Mouse (Mus musculus): ENCODE results near the gene Zbtb34. TPM values are rescaled to one million over a fixed set of nuclear protein-coding genes. Genes with fewer than 3 reads are reported as not detected.

Gene Zbtb34
- polyA plus RNA-seq, 1 experiment from 2014 or later: 1.1 TPM

- DNase-seq: no peak
- TF ChIP-seq EP300 (IDR thresholded peaks at IDR 0.05; ENCODE audit: low read depth) (no peak), CTCF (IDR thresholded peaks at IDR 0.05; ENCODE audit: low read depth) (no peak)
- Histone ChIP-seq H3K27ac (ENCODE audit: low read depth) (no peak overlapping the region), H3K27me3 (ENCODE audit: insufficient read depth, low read length) (no peaks in the 10 kb centered on the region), H3K9ac (replicated peaks) (no peak overlapping the region), H3K4me1 (ENCODE audit: insufficient read depth) (no peaks in the 10 kb centered on the region), H3K9me3 (ENCODE audit: low read length) (no peaks in the 10 kb centered on the region), H3K4me3 (ENCODE audit: low read depth, low read length) (no peak overlapping the region), H3K4me2 (ENCODE audit: low read depth, low read length) (no peak overlapping the region), H3K36me3 (replicated peaks; ENCODE audit: insufficient read depth, low read length) (peaks cover 28% of the 10 kb centered on the region)
- ATAC-seq: no peak
- 86% methylated on average over 13 of the region's 13 CpGs for WGBS (ENCODE audit: insufficient replicate concordance)
Observed at GRCm38 (mm10) chr2:33414019-33414418, 17.1 kb downstream of the Zbtb34 start.

DNA sequence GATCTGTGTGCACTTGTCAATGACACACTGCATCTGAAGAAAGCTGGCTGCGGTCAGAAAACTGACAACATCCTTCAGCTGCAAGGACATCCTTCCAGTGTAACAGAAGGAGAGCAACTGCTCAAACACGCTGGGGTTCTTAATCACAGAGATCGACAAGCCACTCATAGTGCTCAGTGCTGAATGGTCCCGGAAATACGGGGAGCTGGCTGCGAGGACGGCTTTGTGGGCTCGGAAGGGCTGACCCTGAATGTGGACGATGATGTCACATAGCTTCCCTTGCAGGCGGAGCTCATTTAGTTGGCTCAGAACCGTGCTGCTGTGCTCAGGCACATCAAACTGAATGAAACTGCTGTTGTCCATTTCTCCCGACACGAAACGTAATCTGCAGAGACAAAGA lies 19.0 kb downstream of the Zbtb34 start:
- 86% methylated on average over 14 of the region's 14 CpGs for WGBS (ENCODE audit: insufficient replicate concordance)
- Histone ChIP-seq H3K4me2 (ENCODE audit: low read depth, low read length) (no peak overlapping the region), H3K36me3 (replicated peaks; ENCODE audit: insufficient read depth, low read length) (peaks cover 31% of the 10 kb centered on the region), H3K27ac (ENCODE audit: low read depth) (no peak overlapping the region), H3K27me3 (ENCODE audit: insufficient read depth, low read length) (no peaks in the 10 kb centered on the region), H3K9me3 (ENCODE audit: low read length) (no peaks in the 10 kb centered on the region), H3K9ac (replicated peaks) (no peak overlapping the region), H3K4me1 (ENCODE audit: insufficient read depth) (no peaks in the 10 kb centered on the region), H3K4me3 (ENCODE audit: low read depth, low read length) (no peak overlapping the region)
- ATAC-seq: no peak
- no peak for TF ChIP-seq EP300 (IDR thresholded peaks at IDR 0.05; ENCODE audit: low read depth)
- no peak for DNase-seq

DNA sequence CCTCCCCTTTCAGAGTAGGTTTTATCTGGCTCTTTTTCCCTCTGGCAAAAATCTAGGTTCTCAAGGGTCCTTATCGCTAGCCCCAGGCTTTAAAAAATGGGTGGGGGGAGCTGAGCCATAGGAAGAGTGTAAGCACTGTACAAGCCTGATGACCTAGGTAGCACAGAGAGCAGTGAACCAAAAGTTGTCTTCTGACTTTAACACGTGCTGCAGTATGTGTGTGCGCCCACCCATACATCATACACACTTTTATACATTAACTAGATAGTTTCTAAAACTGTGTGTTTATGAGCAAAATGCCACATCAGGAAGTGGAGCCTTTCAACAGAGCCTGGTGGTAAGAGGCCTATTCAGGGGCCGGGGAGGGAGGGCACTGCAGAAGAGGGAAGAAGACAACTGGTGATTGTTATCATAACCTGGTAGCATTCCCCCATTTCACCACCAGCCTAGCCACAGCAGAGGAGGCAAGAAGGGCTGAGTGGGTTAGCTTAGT lies 27.6 kb downstream of the Zbtb34 start:
- Histone ChIP-seq H3K27ac (ENCODE audit: low read depth) (peak overlapping the region; percentile 75), H3K36me3 (replicated peaks; ENCODE audit: insufficient read depth, low read length) (peaks cover 3% of the 10 kb centered on the region; the same call in 1 of the 2 replicates), H3K4me1 (ENCODE audit: insufficient read depth) (peaks cover 16% of the 10 kb centered on the region), H3K9me3 (ENCODE audit: low read length) (no peaks in the 10 kb centered on the region), H3K4me3 (ENCODE audit: low read depth, low read length) (no peak overlapping the region), H3K4me2 (ENCODE audit: low read depth, low read length) (0 out of 2 replicates have a peak overlapping the region, but pooled peaks have one; percentile 29), H3K9ac (replicated peaks) (peak overlapping the region; percentile 26), H3K27me3 (ENCODE audit: insufficient read depth, low read length) (no peaks in the 10 kb centered on the region)
- ATAC-seq (peak; percentile 57), DNase-seq (peak; percentile 47)
- 35% methylated on average over 4 of the region's 4 CpGs for WGBS (ENCODE audit: insufficient replicate concordance)
- TF ChIP-seq EP300 (IDR thresholded peaks at IDR 0.05; ENCODE audit: low read depth) (no peak), CTCF (IDR thresholded peaks at IDR 0.05; ENCODE audit: low read depth) (no peak)

DNA sequence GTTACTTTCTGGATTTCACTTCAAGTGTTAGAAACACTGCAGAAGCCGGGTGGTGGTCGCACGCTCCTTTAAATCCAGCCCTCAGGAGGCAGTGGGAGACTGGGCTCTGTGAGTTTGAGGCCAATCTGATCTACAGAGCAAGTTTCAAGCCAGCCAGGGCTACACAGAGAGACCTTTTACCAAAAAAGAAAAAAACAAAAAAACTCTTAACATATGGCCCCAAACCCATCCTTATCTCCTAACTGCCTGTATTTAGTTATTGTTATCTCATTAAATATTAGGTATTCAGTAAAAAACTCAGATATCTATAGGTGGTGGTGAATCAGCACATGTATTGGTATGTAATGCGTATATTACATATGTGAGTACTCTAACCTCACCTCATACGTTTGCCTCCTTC lies 28.5 kb downstream of the Zbtb34 start:
- no peak overlapping the region for H3K27ac ChIP-seq (ENCODE audit: low read depth)
- H3K4me3 ChIP-seq (ENCODE audit: low read depth, low read length): no peak overlapping the region
- H3K27me3 ChIP-seq (ENCODE audit: insufficient read depth, low read length): no peaks in the 10 kb centered on the region
- WGBS (ENCODE audit: insufficient replicate concordance): 61% methylated on average over 5 of the region's 5 CpGs
- H3K36me3 ChIP-seq (replicated peaks; ENCODE audit: insufficient read depth, low read length): no peaks in the 10 kb centered on the region
- peaks cover 16% of the 10 kb centered on the region for H3K4me1 ChIP-seq (ENCODE audit: insufficient read depth)
- no peak; the same call in 1 of the 2 replicates for ATAC-seq
- no peak overlapping the region for H3K4me2 ChIP-seq (ENCODE audit: low read depth, low read length)
- no peaks in the 10 kb centered on the region for H3K9me3 ChIP-seq (ENCODE audit: low read length)
- no peak for TF ChIP-seq CTCF (IDR thresholded peaks at IDR 0.05; ENCODE audit: low read depth)
- TF ChIP-seq EP300 (IDR thresholded peaks at IDR 0.05; ENCODE audit: low read depth): no peak
- no peak for DNase-seq
- no peak overlapping the region for H3K9ac ChIP-seq (replicated peaks)

DNA sequence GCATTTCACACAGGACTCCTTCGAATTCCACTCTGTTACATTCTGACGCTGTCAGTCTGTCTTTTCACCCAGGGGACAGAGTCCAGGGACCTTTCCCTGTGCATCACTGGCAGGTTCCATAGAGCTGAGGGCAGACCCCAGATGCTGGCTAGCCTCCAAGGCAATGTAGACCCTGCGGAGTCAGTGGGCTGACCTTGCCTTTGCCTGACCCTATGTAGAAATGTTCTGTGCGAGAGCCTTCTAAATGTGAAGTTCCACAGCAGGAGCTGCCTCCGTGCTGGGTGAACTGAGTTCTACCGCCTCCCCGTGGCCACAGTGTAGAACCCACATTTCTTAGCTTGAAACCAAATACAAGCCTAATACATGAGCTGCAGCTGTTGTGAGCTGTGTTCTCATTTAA lies 28.9 kb downstream of the Zbtb34 start:
- no peak overlapping the region for H3K4me3 ChIP-seq (ENCODE audit: low read depth, low read length)
- ATAC-seq: peak; percentile 39; the same call in 1 of the 2 replicates
- WGBS (ENCODE audit: insufficient replicate concordance): 31% methylated on average over 7 of the region's 7 CpGs
- H3K9me3 ChIP-seq (ENCODE audit: low read length): no peaks in the 10 kb centered on the region
- H3K9ac ChIP-seq (replicated peaks): no peak overlapping the region
- peak; percentile 78 for DNase-seq
- H3K27ac ChIP-seq (ENCODE audit: low read depth): no peak overlapping the region
- H3K4me1 ChIP-seq (ENCODE audit: insufficient read depth): peaks cover 16% of the 10 kb centered on the region
- no peak overlapping the region for H3K4me2 ChIP-seq (ENCODE audit: low read depth, low read length)
- H3K27me3 ChIP-seq (ENCODE audit: insufficient read depth, low read length): no peaks in the 10 kb centered on the region
- H3K36me3 ChIP-seq (replicated peaks; ENCODE audit: insufficient read depth, low read length): no peaks in the 10 kb centered on the region
- TF ChIP-seq EP300 (IDR thresholded peaks at IDR 0.05; ENCODE audit: low read depth) (no peak), CTCF (IDR thresholded peaks at IDR 0.05; ENCODE audit: low read depth) (peak; percentile 84)

DNA sequence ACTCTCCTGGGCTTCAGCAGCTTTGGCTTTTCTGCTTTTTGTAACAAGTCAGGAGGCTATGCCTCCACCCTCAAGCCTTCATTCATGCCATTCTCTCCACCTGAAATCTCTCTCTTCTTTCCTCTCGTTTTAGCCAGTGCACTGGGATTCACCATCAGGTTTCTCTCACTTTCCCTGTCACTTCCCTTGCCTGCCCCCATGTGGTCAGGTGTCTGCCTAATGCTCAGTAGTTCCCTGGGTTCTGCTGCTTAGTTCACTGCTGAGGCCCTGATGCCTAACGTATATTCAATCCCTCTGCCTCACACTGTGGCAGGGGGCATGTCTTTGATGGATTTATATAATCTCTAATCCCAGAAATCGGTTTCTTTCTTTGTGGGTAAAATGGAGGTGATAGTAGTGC lies 29.9 kb downstream of the Zbtb34 start:
- DNase-seq: peak; percentile 31

GRCm38 (mm10) chr2:33400541-33400940 lies 30.6 kb downstream of the Zbtb34 start:
- no peak overlapping the region for H3K4me3 ChIP-seq (ENCODE audit: low read depth, low read length)
- WGBS (ENCODE audit: insufficient replicate concordance): 66% methylated on average over 5 of the region's 5 CpGs
- no peak for ATAC-seq
- no peak overlapping the region for H3K4me2 ChIP-seq (ENCODE audit: low read depth, low read length)
- H3K36me3 ChIP-seq (replicated peaks; ENCODE audit: insufficient read depth, low read length): no peaks in the 10 kb centered on the region
- peaks cover 11% of the 10 kb centered on the region for H3K4me1 ChIP-seq (ENCODE audit: insufficient read depth)
- no peak overlapping the region for H3K27ac ChIP-seq (ENCODE audit: low read depth)
- H3K9ac ChIP-seq (replicated peaks): no peak overlapping the region
- H3K27me3 ChIP-seq (ENCODE audit: insufficient read depth, low read length): no peaks in the 10 kb centered on the region
- TF ChIP-seq CTCF (IDR thresholded peaks at IDR 0.05; ENCODE audit: low read depth) (no peak), EP300 (IDR thresholded peaks at IDR 0.05; ENCODE audit: low read depth) (no peak)
- DNase-seq: no peak
- no peaks in the 10 kb centered on the region for H3K9me3 ChIP-seq (ENCODE audit: low read length)

More for the DNA sequence above, 29.9 kb downstream of the Zbtb34 start:
- Histone ChIP-seq H3K36me3 (replicated peaks; ENCODE audit: insufficient read depth, low read length) (no peaks in the 10 kb centered on the region), H3K4me3 (ENCODE audit: low read depth, low read length) (no peak overlapping the region), H3K27ac (ENCODE audit: low read depth) (no peak overlapping the region), H3K27me3 (ENCODE audit: insufficient read depth, low read length) (no peaks in the 10 kb centered on the region), H3K4me2 (ENCODE audit: low read depth, low read length) (no peak overlapping the region), H3K9me3 (ENCODE audit: low read length) (no peaks in the 10 kb centered on the region), H3K9ac (replicated peaks) (no peak overlapping the region), H3K4me1 (ENCODE audit: insufficient read depth) (peaks cover 12% of the 10 kb centered on the region)
- ATAC-seq: no peak
- peak; percentile 58 for TF ChIP-seq CTCF (IDR thresholded peaks at IDR 0.05; ENCODE audit: low read depth)
- no peak for TF ChIP-seq EP300 (IDR thresholded peaks at IDR 0.05; ENCODE audit: low read depth)
- WGBS (ENCODE audit: insufficient replicate concordance): 35% methylated on average over 3 of the region's 3 CpGs

Measured in liver, postnatal 0 days (tissue).